Mouse (Mus musculus) cerebellum, adult 2 months (tissue): ENCODE results near the gene Klhl36.

Experiments used
- CTCF ChIP-seq: fragments of 200-500 bp; IDR thresholded peaks from 2 replicates; pipeline ENCODE4 v1.5.1; 2011; ENCODE audit warnings: low read depth, mild to moderate bottlenecking, control low read depth, low read length, moderate library complexity, borderline replicate concordance; ENCODE audit not compliant: insufficient read depth
- POLR2A ChIP-seq: fragments of 200-500 bp; IDR thresholded peaks from 2 replicates; pipeline ENCODE4 v1.6.1; 2011; ENCODE audit warnings: low read length, control low read depth, borderline replicate concordance; ENCODE audit not compliant: insufficient read depth

DNA sequence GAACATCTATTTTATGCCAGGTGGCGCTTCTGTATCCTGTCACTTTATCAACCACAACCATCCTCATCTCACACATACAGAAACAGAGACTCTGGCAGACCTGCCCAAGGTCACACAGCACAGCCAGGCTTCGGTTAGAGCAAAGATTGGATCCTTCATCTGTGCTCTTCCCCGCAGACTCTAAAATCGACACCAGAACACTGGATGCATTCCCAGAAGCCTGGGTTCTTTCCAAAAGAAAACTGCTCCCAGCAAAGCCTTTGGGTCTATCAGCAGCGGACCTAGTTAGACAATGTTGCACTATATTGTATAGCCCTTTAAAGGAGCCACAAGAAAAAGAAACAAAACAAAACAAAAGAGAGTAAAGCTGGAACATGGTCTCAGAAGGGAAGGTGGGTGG lies 26.8 kb upstream of the Klhl36 start:
- TF ChIP-seq CTCF (no peak), POLR2A (no peak)
